Comparison of ENCODE assay signal across 8 mouse cellular contexts in genomic region chr9:70208751-70209150, GRCm38 (mm10). TPM values are rescaled to one million over a fixed set of nuclear protein-coding genes. Genes with fewer than 3 reads are reported as not detected.
A peak's percentile ranks its signal among the peaks of the same experiment; 100 is the strongest.
DNase-seq lines count a peak whose midpoint lies in the region; ATAC-seq and TF ChIP-seq lines count a peak whose summit lies in the region.

No protein-coding gene starts in this region.

- no peak for TF ChIP-seq CTCF in E14TG2a.4 (conservative IDR thresholded peaks at IDR 0.05; ENCODE audit: low read length)
- TF ChIP-seq CTCF in liver, embryonic 14.5 days (IDR thresholded peaks at IDR 0.05; ENCODE audit: low read depth): no peak

- peaks cover 6% of the 10 kb centered on the region; the same call in 1 of the 2 replicates for H3K27me3 ChIP-seq in E14TG2a.4 (ENCODE audit: insufficient read depth, low read length)
- peaks cover 11% of the 10 kb centered on the region for H3K27me3 ChIP-seq in hindbrain, embryonic 10.5 days (ENCODE audit: insufficient read depth, poor library complexity, severe bottlenecking)
- peaks cover 27% of the 10 kb centered on the region for H3K27me3 ChIP-seq in liver, embryonic 14.5 days (ENCODE audit: control insufficient read depth, insufficient read depth, low read length)
- H3K27me3 ChIP-seq in stomach, embryonic 16.5 days (ENCODE audit: control insufficient read depth, insufficient read depth, low read length): no peaks in the 10 kb centered on the region

- H3K4me1 ChIP-seq in E14TG2a.4 (replicated peaks; ENCODE audit: low read depth, low read length): peaks cover 65% of the 10 kb centered on the region
- peaks cover 33% of the 10 kb centered on the region for H3K4me1 ChIP-seq in hindbrain, embryonic 10.5 days (replicated peaks)
- peaks cover 0 to 3% of the 10 kb centered on the region in 2 experiments; a peak in 1 of 4 replicates for H3K4me1 ChIP-seq in liver, embryonic 14.5 days (replicated peaks; ENCODE audit: control insufficient read depth in 2 of 2, insufficient read depth in 2 of 2, low read length in 1 of 2)
- peaks cover 16% of the 10 kb centered on the region; the same call in 1 of the 2 replicates for H3K4me1 ChIP-seq in stomach, embryonic 16.5 days (ENCODE audit: control insufficient read depth, insufficient read depth, low read length)

- H3K4me2 ChIP-seq in liver, embryonic 14.5 days (ENCODE audit: low read depth): peak overlapping the region; percentile 59
- H3K4me2 ChIP-seq in stomach, embryonic 16.5 days (ENCODE audit: low read depth, low read length): peak overlapping the region; percentile 87

- no peaks in the 10 kb centered on the region for H3K9me3 ChIP-seq in E14TG2a.4 (ENCODE audit: low read length)
- no peaks in the 10 kb centered on the region for H3K9me3 ChIP-seq in hindbrain, embryonic 10.5 days
- no peaks in the 10 kb centered on the region for H3K9me3 ChIP-seq in liver, embryonic 14.5 days (ENCODE audit: control insufficient read depth, low read length)
- H3K9me3 ChIP-seq in stomach, embryonic 16.5 days (replicated peaks; ENCODE audit: control insufficient read depth, low read length): no peaks in the 10 kb centered on the region

- 17% methylated on average over 12 of the region's 12 CpGs for WGBS in hindbrain, embryonic 10.5 days
- 19% methylated on average over 12 of the region's 12 CpGs for WGBS in liver, embryonic 14.5 days (ENCODE audit: insufficient replicate concordance)
- WGBS in stomach, embryonic 16.5 days: 8% methylated on average over 12 of the region's 12 CpGs

- TF ChIP-seq EP300 in liver, embryonic 14.5 days (IDR thresholded peaks at IDR 0.05; ENCODE audit: low read depth): no peak

- H3K27ac ChIP-seq in hindbrain, embryonic 10.5 days: no peak overlapping the region
- no peak overlapping the region for H3K27ac ChIP-seq in liver, embryonic 14.5 days
- peak overlapping the region; percentile 97 for H3K27ac ChIP-seq in stomach, embryonic 16.5 days (ENCODE audit: low read length)

- no peaks in the 10 kb centered on the region for H3K36me3 ChIP-seq in E14TG2a.4 (ENCODE audit: insufficient read depth, low read length)
- H3K36me3 ChIP-seq in hindbrain, embryonic 10.5 days: no peaks in the 10 kb centered on the region
- no peaks in the 10 kb centered on the region for H3K36me3 ChIP-seq in liver, embryonic 14.5 days (replicated peaks; ENCODE audit: control insufficient read depth, insufficient read depth, low read depth)
- H3K36me3 ChIP-seq in stomach, embryonic 16.5 days (ENCODE audit: control insufficient read depth, insufficient read depth, low read length): no peaks in the 10 kb centered on the region

- ATAC-seq in liver, embryonic 14.5 days (ENCODE audit: insufficient read depth): no peak
- ATAC-seq in stomach, embryonic 16.5 days (ENCODE audit: insufficient read depth, low FRiP score): no peak

- H3K9ac ChIP-seq in liver, embryonic 14.5 days (replicated peaks): no peak overlapping the region
- H3K9ac ChIP-seq in stomach, embryonic 16.5 days (ENCODE audit: low read length): peak overlapping the region; percentile 92

- DNase-seq in cerebellum, postnatal 25 days: peak; percentile 6 to 9
- no peak for DNase-seq in cerebellum, postnatal 4 days (ENCODE audit: low spot score in 2 of 2)
- DNase-seq in hindbrain, embryonic 10.5 days (ENCODE audit: low spot score): no peak
- DNase-seq in liver, embryonic 14.5 days (ENCODE audit: low read depth in 3 of 3, low spot score in 3 of 3): no peak
- DNase-seq in ovary, postnatal 36 days (ENCODE audit: low spot score): no peak
- DNase-seq in cerebellum, adult 11-12 months: no peak

- peak overlapping the region; percentile 91 for H3K4me3 ChIP-seq in E14TG2a.4 (replicated peaks; ENCODE audit: low read length)
- peak overlapping the region; percentile 86 for H3K4me3 ChIP-seq in hindbrain, embryonic 10.5 days
- peak overlapping the region in 1 of 2 experiments; percentile 54; a peak in 1 of 4 replicates for H3K4me3 ChIP-seq in liver, embryonic 14.5 days (ENCODE audit: insufficient read depth in 1 of 2, low read depth in 2 of 2, low read length in 2 of 2)
- peak overlapping the region; percentile 76 for H3K4me3 ChIP-seq in stomach, embryonic 16.5 days (replicated peaks; ENCODE audit: low read length)

RNA-seq across cellular contexts. Expression of gene Myo1e, which starts 1.6 kb away (rescaled TPM):
- polyA plus RNA-seq in hindbrain, embryonic 10.5 days (2016; fragmentation: Nextera tagmentation; extraction: Ambion mirVana): 12.6 and 15.2 TPM in 2 replicates
- polyA plus RNA-seq in liver, embryonic 14.5 days (2012; rRNA removed): 0.83 and 1.1 TPM in 2 replicates
- polyA plus RNA-seq in liver, embryonic 14.5 days (2014; fragmentation: Nextera tagmentation; extraction: Ambion mirVana): 1.8 and 2.3 TPM in 2 replicates
- 34.3 and 37.1 TPM in 2 replicates for polyA plus RNA-seq in stomach, embryonic 16.5 days (2015; fragmentation: Nextera tagmentation; extraction: Ambion mirVana)

Comparison
In these comparisons a context has a peak if more than half of its experiments do, and no peak if none do; other contexts are left out.
1. DNase-seq: peak in cerebellum, postnatal 25 days (2 of 2); none in cerebellum, postnatal 4 days (0 of 2), hindbrain, embryonic 10.5 days (single experiment), liver, embryonic 14.5 days (0 of 3), ovary, postnatal 36 days (single experiment) and cerebellum, adult 11-12 months (single experiment).